Mouse (Mus musculus): ENCODE data around the gene Hsf5. TPM values are rescaled to one million over a fixed set of nuclear protein-coding genes. Genes with fewer than 3 reads are reported as not detected.

The Hsf5 gene
- polyA plus RNA-seq, 1 experiment from 2014 or later: 0.04 TPM

GRCm38 (mm10) chr11:87578963-87579601, 37.9 kb upstream of the Hsf5 start:
- no peak for ATAC-seq
- no peak for TF ChIP-seq CTCF (IDR thresholded peaks at IDR 0.05)
- POLR2A ChIA-PET: interaction anchor here (1.1 to 5.7 kb wide), 7 partner anchors 9 to 59 kb away, joined by 3 to 42 read pairs (median 6); partner anchors contain the start of gene Mtmr4
- CTCF ChIA-PET: interaction anchor here (0.9 to 1.8 kb wide), 6 partner anchors 9 to 150 kb away, joined by 3 to 7 read pairs (median 3); no protein-coding TSS in a partner anchor
- DNase-seq (ENCODE audit: low read depth, low spot score): no peak
- H3K27me3 ChIP-seq: no peaks in the 10 kb centered on the region
- in situ Hi-C loops (cut with MboI; ENCODE audit: low pct_unique_long_range_greater_than_20kb): no loop called here

GRCm38 (mm10) chr11:87579713-87580112, 37.3 kb upstream of the Hsf5 start:
- H3K27me3 ChIP-seq: no peaks in the 10 kb centered on the region
- DNase-seq (ENCODE audit: low read depth, low spot score) (no peak), ATAC-seq (no peak)
- ChIA-PET POLR2A (interaction anchor here (1.0 to 5.7 kb wide), 7 partner anchors 9 to 60 kb away, joined by 3 to 42 read pairs (median 6); partner anchors contain the start of gene Mtmr4), CTCF (interaction anchor here (1.3 kb wide), 1 partner anchor 18 kb away, joined by 3 read pairs; no protein-coding TSS in a partner anchor)
- in situ Hi-C loops (cut with MboI; ENCODE audit: low pct_unique_long_range_greater_than_20kb): no loop called here
- no peak for TF ChIP-seq CTCF (IDR thresholded peaks at IDR 0.05)

GRCm38 (mm10) chr11:87580543-87581085, 36.4 kb upstream of the Hsf5 start:
- no peak for ATAC-seq

GRCm38 (mm10) chr11:87581161-87581865, 35.7 kb upstream of the Hsf5 start:
- no peaks in the 10 kb centered on the region for H3K27me3 ChIP-seq
- ChIA-PET CTCF (interaction anchor here (1.0 kb wide), 2 partner anchors 9 to 13 kb away, joined by 3 to 4 read pairs; no protein-coding TSS in a partner anchor), POLR2A (interaction anchor here (0.6 to 5.7 kb wide), 4 partner anchors 9 to 177 kb away, joined by 3 to 42 read pairs (median 4); partner anchors contain the start of gene Mtmr4)
- ATAC-seq (no peak), DNase-seq (ENCODE audit: low read depth, low spot score) (no peak)
- in situ Hi-C loops (cut with MboI; ENCODE audit: low pct_unique_long_range_greater_than_20kb): no loop called here
- TF ChIP-seq CTCF (IDR thresholded peaks at IDR 0.05): no peak

More at GRCm38 (mm10) chr11:87580543-87581085, 36.4 kb upstream of the Hsf5 start:
- in situ Hi-C loops (cut with MboI; ENCODE audit: low pct_unique_long_range_greater_than_20kb): no loop called here
- no peaks in the 10 kb centered on the region for H3K27me3 ChIP-seq
- POLR2A ChIA-PET: interaction anchor here (0.6 to 5.7 kb wide), 6 partner anchors 10 to 176 kb away, joined by 3 to 42 read pairs (median 3); partner anchors contain the start of gene Mtmr4
- CTCF ChIA-PET: interaction anchor here (1.0 kb wide), 2 partner anchors 10 to 14 kb away, joined by 3 to 4 read pairs; no protein-coding TSS in a partner anchor
- DNase-seq (ENCODE audit: low read depth, low spot score): no peak
- TF ChIP-seq CTCF (IDR thresholded peaks at IDR 0.05): no peak

- no peaks in the 10 kb centered on the region for H3K27me3 ChIP-seq
- ChIA-PET POLR2A (interaction anchor here (1.2 to 5.7 kb wide), 2 partner anchors 9 to 14 kb away, joined by 3 to 42 read pairs; partner anchors contain the start of gene Mtmr4), CTCF (no interaction called here)
- ATAC-seq (no peak), DNase-seq (ENCODE audit: low read depth, low spot score) (no peak)
- TF ChIP-seq CTCF (IDR thresholded peaks at IDR 0.05): no peak
- in situ Hi-C loops (cut with MboI; ENCODE audit: low pct_unique_long_range_greater_than_20kb): no loop called here
Measured at GRCm38 (mm10) chr11:87581933-87582710, 34.8 kb upstream of the Hsf5 start.

GRCm38 (mm10) chr11:87583291-87584034, 33.5 kb upstream of the Hsf5 start:
- TF ChIP-seq CTCF (IDR thresholded peaks at IDR 0.05): no peak
- no peaks in the 10 kb centered on the region for H3K27me3 ChIP-seq
- DNase-seq (ENCODE audit: low read depth, low spot score): no peak
- no peak for ATAC-seq
- ChIA-PET POLR2A (interaction anchor here (0.8 kb wide), 1 partner anchor 11 kb away, joined by 3 read pairs; no protein-coding TSS in a partner anchor), CTCF (interaction anchor here (1.0 kb wide), 1 partner anchor 8 kb away, joined by 3 read pairs; the partner anchor contains the start of gene Mtmr4)
- in situ Hi-C loops (cut with MboI; ENCODE audit: low pct_unique_long_range_greater_than_20kb): no loop called here

- ChIA-PET CTCF (no interaction called here), POLR2A (no interaction called here)
- ATAC-seq (no peak), DNase-seq (ENCODE audit: low read depth, low spot score) (no peak)
- H3K27me3 ChIP-seq: no peaks in the 10 kb centered on the region
- TF ChIP-seq CTCF (IDR thresholded peaks at IDR 0.05): no peak
- in situ Hi-C loops (cut with MboI; ENCODE audit: low pct_unique_long_range_greater_than_20kb): no loop called here
Measured at GRCm38 (mm10) chr11:87584711-87585505, 32.1 kb upstream of the Hsf5 start.

- DNase-seq (ENCODE audit: low read depth, low spot score): no peak
- CTCF ChIA-PET: no interaction called here
- H3K27me3 ChIP-seq: no peaks in the 10 kb centered on the region
- in situ Hi-C loops (cut with MboI; ENCODE audit: low pct_unique_long_range_greater_than_20kb): no loop called here
- ATAC-seq: no peak
- no peak for TF ChIP-seq CTCF (IDR thresholded peaks at IDR 0.05)
- POLR2A ChIA-PET: interaction anchor here (1.4 kb wide), 1 partner anchor 9 kb away, joined by 3 read pairs; no protein-coding TSS in a partner anchor
Measured at GRCm38 (mm10) chr11:87587211-87587874, 29.6 kb upstream of the Hsf5 start.
